Mouse (Mus musculus) hindbrain, embryonic 11.5 days (tissue): Measurements from ENCODE around the gene Eif3d. TPM values are rescaled to one million over a fixed set of nuclear protein-coding genes. Genes with fewer than 3 reads are reported as not detected.
"Not testable (repeated sequence)": the region's sequence is repeated elsewhere in the genome, so short reads cannot be mapped to it uniquely, and the experiment has no call there.

Source experiments
- ATAC-seq: fragments of 200-750 bp; cut with Nextera tagmentation; 2 replicates; pipeline ENCODE4 v1.8.0; 2017; ENCODE audit warnings: mild to moderate bottlenecking, moderate TSS enrichment, moderate library complexity; ENCODE audit not compliant: low FRiP score
- DNase-seq: peaks from one replicate; pipeline ENCODE4 v3.0.0-alpha.2; 2015; ENCODE audit warnings: low spot score
- H3K27ac ChIP-seq: fragments of 300-500 bp; sonication (generic); 2 replicates; pipeline ENCODE4 v1.5.1; 2014; ENCODE audit warnings: mild to moderate bottlenecking, low read depth, low read length
- H3K27me3 ChIP-seq: fragments of 300-500 bp; sonication (generic); 2 replicates; pipeline ENCODE4 v1.6.1; 2014; ENCODE audit warnings: mild to moderate bottlenecking, low read length, moderate library complexity, mixed read lengths; ENCODE audit not compliant: control insufficient read depth, insufficient read depth
- H3K36me3 ChIP-seq: fragments of 300-500 bp; sonication (generic); 2 replicates; pipeline ENCODE4 v1.6.1; 2014; ENCODE audit warnings: mild to moderate bottlenecking, low read length, moderate library complexity, mixed read lengths; ENCODE audit not compliant: control insufficient read depth, insufficient read depth
- H3K4me1 ChIP-seq: fragments of 300-500 bp; sonication (generic); replicated peaks from 2 replicates; pipeline ENCODE4 v1.6.1; 2014; ENCODE audit warnings: low read length, mixed read lengths; ENCODE audit not compliant: control insufficient read depth, insufficient read depth
- H3K4me2 ChIP-seq: fragments of 300-500 bp; sonication (generic); replicated peaks from 2 replicates; pipeline ENCODE4 v1.6.1; 2014; ENCODE audit warnings: mild to moderate bottlenecking, low read depth, low read length
- H3K4me3 ChIP-seq: fragments of 300-500 bp; sonication (generic); 2 replicates; pipeline ENCODE4 v1.5.1; 2014; ENCODE audit warnings: low read depth, low read length
- H3K9ac ChIP-seq: fragments of 300-500 bp; sonication (generic); 2 replicates; pipeline ENCODE4 v1.6.1; 2014; ENCODE audit warnings: low read depth, low read length
- H3K9me3 ChIP-seq: fragments of 300-500 bp; sonication (generic); 2 replicates; pipeline ENCODE4 v1.6.1; 2016; ENCODE audit warnings: low read length; ENCODE audit not compliant: control insufficient read depth
- WGBS: fragments of 180-500 bp; shearing (Covaris S2); extraction: QIAGEN DNeasy Blood & Tissue Kit; methylation state at CpG from one replicate; pipeline ENCODE4 v1.1.7; 2014; 5-methylcytosine and 5-hydroxymethylcytosine counted together
- polyA plus RNA-seq: library from polyadenylated mRNA; unstranded; fragments of >200 nt; fragmentation: Nextera tagmentation; extraction: Ambion mirVana; gene quantifications from 2 replicates; pipeline ENCODE4 v1.2.1, GENCODE M21; 2014

The Eif3d gene
- 246 and 250 TPM in 2 replicates for polyA plus RNA-seq

DNA sequence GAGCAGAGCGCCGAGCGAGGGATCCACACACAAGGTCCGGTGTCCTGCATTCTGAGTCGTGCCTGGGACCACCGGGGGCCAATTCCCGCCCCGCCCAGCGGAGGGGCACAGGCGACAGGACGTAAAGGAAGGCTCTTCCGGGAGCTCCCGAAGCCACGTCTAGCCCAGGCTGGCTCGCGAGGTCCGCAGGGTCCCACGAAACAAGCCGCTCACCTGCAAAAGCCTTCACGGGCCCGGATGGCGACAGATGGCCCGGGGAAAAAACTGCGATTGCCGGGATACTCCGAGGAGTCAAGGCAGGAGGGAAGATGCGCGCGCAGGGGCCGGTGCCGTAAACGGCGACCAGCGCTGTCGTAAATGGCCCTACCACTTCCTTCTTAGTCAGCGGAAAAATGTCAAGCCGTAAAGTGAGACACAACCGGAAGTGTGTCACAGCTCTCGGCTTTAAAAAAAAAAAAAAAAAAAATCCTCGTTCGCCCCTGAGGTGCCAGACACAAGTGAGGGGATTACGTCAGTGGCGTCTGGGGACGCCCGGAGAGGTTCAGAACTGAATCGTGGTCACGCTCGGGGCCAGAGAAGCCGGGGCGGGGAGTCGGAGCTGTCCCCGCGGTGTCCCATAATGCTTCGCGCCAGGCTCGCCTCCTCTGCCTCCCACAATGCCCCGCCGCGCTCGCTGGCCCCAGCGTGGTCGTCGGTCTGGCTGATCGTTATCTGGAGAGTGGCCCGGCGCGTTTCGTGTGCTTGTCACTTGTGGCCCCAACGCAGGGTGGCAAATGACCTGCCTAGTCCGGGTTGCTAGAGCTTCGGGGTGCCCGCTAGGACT lies at the start of gene Eif3d:
TSS of gene Eif3d (minus strand) at position 344 of the 823 bp plus-strand sequence.
- Histone ChIP-seq H3K27ac (peak within 1 kb of the TSS; percentile 99), H3K9me3 (no peaks in the 10 kb centered on the region), H3K4me2 (peak within 1 kb of the TSS; percentile 91), H3K27me3 (no peaks in the 10 kb centered on the region), H3K4me3 (peak within 1 kb of the TSS; percentile 75), H3K36me3 (peaks cover 14% of the 10 kb centered on the region), H3K4me1 (peaks cover 6% of the 10 kb centered on the region; the same call in 1 of the 2 replicates), H3K9ac (peak within 1 kb of the TSS; percentile 91)
- DNase-seq (peak; percentile 96), ATAC-seq (peak; percentile 89)
- WGBS: under 1% methylated on average over 72 of the region's 72 CpGs

DNA sequence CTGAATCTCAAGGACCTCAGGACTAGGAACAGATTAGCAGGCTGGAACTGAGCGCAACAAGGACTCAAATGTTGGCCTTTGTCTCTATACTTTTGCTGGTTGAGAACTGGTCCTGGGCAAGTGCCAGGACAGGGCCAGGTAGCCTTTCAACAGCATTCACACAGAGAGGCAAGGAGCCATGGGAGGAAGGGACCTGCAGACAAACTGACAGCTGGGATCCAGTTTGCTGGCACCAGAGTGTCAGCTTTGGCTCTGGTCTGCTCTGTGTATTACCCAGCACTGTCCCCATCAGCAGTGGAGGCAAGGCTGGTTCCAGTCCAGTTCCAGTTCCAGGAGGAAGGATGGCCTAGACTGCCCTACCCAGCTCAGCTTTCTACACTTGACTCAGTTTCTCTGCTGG lies 43.4 kb upstream of the Eif3d start:
- Histone ChIP-seq H3K4me1 (no peaks in the 10 kb centered on the region), H3K36me3 (no peaks in the 10 kb centered on the region), H3K4me2 (no peak overlapping the region), H3K4me3 (no peak overlapping the region), H3K27ac (no peak overlapping the region), H3K9me3 (no peaks in the 10 kb centered on the region), H3K27me3 (no peaks in the 10 kb centered on the region), H3K9ac (no peak overlapping the region)
- DNase-seq (no peak), ATAC-seq (no peak)
- 92% methylated on average over 1 of the region's 1 CpGs for WGBS

DNA sequence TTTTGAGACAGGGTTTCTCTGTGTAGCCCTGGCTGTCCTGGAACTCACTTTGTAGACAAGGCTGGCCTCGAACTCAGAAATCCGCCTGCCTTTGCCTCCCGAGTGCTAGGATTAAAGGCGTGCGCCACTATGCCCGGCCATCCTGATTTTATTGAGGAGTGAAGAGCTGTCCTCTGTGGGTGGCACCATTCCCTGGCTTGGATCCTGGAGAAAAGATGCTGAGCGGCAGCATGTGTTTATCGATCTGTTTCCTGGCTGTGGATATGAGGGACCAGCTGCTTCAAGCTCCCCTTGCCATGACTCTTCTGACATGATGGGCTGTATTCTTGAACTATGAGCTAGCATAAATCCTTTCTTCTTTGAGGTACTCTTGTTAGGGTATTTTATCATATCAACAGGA lies 37.6 kb upstream of the Eif3d start:
- not testable (repeated sequence) for ATAC-seq, H3K9me3 ChIP-seq, H3K4me1 ChIP-seq, H3K9ac ChIP-seq, H3K27ac ChIP-seq, DNase-seq, H3K4me2 ChIP-seq, H3K4me3 ChIP-seq, H3K27me3 ChIP-seq, H3K36me3 ChIP-seq
- WGBS: 94% methylated on average over 8 of the region's 8 CpGs

- Histone ChIP-seq H3K9ac (no peak overlapping the region), H3K27me3 (no peaks in the 10 kb centered on the region), H3K4me3 (no peak overlapping the region), H3K9me3 (no peaks in the 10 kb centered on the region), H3K4me2 (no peak overlapping the region), H3K36me3 (no peaks in the 10 kb centered on the region), H3K27ac (no peak overlapping the region), H3K4me1 (no peaks in the 10 kb centered on the region)
- 56% methylated on average over 9 of the region's 9 CpGs for WGBS
- DNase-seq (no peak), ATAC-seq (no peak)
These were observed 33.3 kb upstream of the Eif3d start for GRCm38 (mm10) chr15:78003929-78004328.

DNA sequence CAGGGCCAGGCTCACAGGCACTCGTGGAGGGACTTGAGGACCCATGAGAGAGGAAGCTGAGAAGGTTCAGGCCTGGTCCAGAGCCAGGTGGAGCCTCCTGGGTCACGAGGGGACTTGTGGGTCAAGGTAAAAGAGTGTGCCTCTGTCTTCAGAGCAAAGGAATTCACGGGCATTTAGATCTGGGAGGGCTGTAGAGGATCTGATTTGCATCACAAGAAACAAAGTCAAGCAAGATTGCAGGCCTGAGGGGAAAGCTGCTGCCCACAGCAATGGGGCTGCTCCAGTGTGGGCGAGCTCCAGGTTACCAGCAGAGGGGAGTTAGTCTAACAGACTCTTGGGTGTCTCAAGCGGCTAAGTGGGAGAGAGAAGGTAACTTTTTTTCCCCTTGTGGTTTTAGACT lies 30.8 kb upstream of the Eif3d start:
- Histone ChIP-seq H3K27ac (no peak overlapping the region), H3K9me3 (no peaks in the 10 kb centered on the region), H3K27me3 (no peaks in the 10 kb centered on the region), H3K9ac (no peak overlapping the region), H3K4me2 (no peak overlapping the region), H3K4me3 (no peak overlapping the region), H3K4me1 (no peaks in the 10 kb centered on the region), H3K36me3 (no peaks in the 10 kb centered on the region)
- no peak for DNase-seq
- WGBS: 15% methylated on average over 5 of the region's 5 CpGs
- ATAC-seq: no peak

- H3K27ac ChIP-seq: no peak overlapping the region
- no peaks in the 10 kb centered on the region for H3K27me3 ChIP-seq
- no peak overlapping the region for H3K4me3 ChIP-seq
- H3K4me1 ChIP-seq: no peaks in the 10 kb centered on the region
- ATAC-seq: no peak
- H3K9ac ChIP-seq: no peak overlapping the region
- H3K36me3 ChIP-seq: no peaks in the 10 kb centered on the region
- no peak for DNase-seq
- WGBS: 70% methylated on average over 5 of the region's 5 CpGs
- no peaks in the 10 kb centered on the region for H3K9me3 ChIP-seq
- no peak overlapping the region for H3K4me2 ChIP-seq
These were observed 17.9 kb upstream of the Eif3d start for GRCm38 (mm10) chr15:77988541-77988940.

DNA sequence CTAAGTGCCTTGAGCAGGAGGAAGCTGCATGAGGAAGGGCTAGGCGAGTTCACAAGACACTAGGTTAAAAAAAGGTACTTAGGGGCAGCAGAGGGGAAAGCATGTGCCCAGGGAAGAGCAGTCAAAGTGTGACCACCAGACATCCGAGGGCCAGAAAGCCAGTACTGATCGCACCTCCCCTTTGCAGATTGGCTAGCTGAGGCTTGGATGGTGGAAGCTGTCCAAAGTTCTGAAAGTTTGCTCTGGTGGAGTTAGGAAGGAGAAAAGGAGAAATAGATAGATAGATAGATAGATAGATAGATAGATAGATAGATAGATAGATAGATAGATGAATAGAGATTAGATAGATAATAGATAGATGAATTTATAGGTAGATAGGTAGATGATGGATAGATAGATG lies 12.8 kb upstream of the Eif3d start:
- ATAC-seq (no peak), DNase-seq (no peak)
- 43% methylated on average over 3 of the region's 3 CpGs for WGBS
- Histone ChIP-seq H3K36me3 (no peaks in the 10 kb centered on the region), H3K27me3 (no peaks in the 10 kb centered on the region), H3K4me2 (no peak overlapping the region), H3K27ac (no peak overlapping the region), H3K9me3 (no peaks in the 10 kb centered on the region), H3K9ac (no peak overlapping the region), H3K4me3 (no peak overlapping the region), H3K4me1 (no peaks in the 10 kb centered on the region)

DNA sequence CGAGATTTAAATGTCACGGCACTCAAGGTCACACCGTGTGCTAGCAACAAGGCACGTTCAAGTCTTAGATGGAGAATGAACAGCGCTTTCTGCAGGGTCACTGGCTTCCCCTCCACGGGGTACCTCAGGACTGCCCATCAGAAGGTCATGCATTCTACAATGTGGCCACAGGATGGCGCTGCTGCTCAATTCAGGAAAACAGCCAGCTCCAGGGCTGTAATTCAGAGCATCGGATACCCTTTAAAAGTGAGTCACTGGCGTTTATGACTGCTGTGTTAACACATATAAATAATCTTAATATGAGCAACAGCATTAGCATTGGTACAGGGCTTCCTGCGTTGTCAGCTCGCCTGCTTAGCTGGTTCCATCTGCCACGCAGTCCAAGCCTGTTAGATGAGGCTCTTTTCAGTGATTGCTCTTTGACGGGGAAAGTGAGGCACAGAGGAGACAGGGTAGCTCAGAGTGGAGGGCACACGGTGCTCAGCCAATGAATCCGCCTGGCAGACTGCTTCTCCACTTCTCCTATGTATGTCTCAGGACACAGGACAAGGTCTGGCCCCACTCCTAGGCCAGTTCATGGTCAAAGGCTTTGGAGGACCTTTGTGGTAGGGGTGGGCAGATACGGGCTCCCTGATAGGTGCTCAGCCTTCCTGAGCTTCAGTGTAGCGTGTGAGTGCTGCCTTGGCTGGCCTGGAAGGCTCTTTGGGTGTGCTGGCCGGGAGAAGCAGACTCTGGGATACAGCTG lies 11.8 kb upstream of the Eif3d start:
- ATAC-seq: no peak
- Histone ChIP-seq H3K4me1 (no peaks in the 10 kb centered on the region), H3K4me2 (no peak overlapping the region), H3K27me3 (no peaks in the 10 kb centered on the region), H3K4me3 (no peak overlapping the region), H3K36me3 (no peaks in the 10 kb centered on the region), H3K9ac (no peak overlapping the region), H3K27ac (no peak overlapping the region), H3K9me3 (no peaks in the 10 kb centered on the region)
- 28% methylated on average over 18 of the region's 18 CpGs for WGBS
- DNase-seq: peak; percentile 89
